Mouse (Mus musculus) left cerebral cortex, adult 6 months (tissue): Measurements from ENCODE around the gene Gm3739. TPM values are rescaled to one million over a fixed set of nuclear protein-coding genes. Genes with fewer than 3 reads are reported as not detected.

Experiments
- long read RNA-seq, 2 experiments: library from polyadenylated mRNA; unstranded; transcript quantifications; one replicate each; pipeline ENCODE4 v2.0.0; 2019 to 2020
- polyA plus RNA-seq: library from polyadenylated mRNA; unstranded; fragments of <200 nt; fragmentation: Nextera tagmentation; gene quantifications from 2 replicates; pipeline ENCODE4 v1.2.3, GENCODE M21; 2021

Gene Gm3739
- polyA plus RNA-seq = 0.72 and 1.1 TPM in 2 replicates
- long read RNA-seq, experiment 1, partial matches to known transcripts = 0 of 12 reads
- long read RNA-seq, experiment 1, other reads (novel, unspliced or antisense) = 12 of 12 reads
- long read RNA-seq, experiment 2, partial matches to known transcripts = 2 of 4 reads
- long read RNA-seq, experiment 2, other reads (novel, unspliced or antisense) = 2 of 4 reads

GRCm38 (mm10) chr14:7314661-7315060 lies at the start of gene Gm3739:
Gene Gm3739, minus strand, starts transcription at chr14:7315049.

GRCm38 (mm10) chr14:7332295-7332694 lies 17.4 kb upstream of the Gm3739 start, which contains the start of gene Gm5797:
Gene Gm5797, minus strand, starts transcription at chr14:7332395.

GRCm38 (mm10) chr14:7264614-7265013 lies 50.2 kb downstream of the Gm3739 start, which contains the start of gene Gm3727:
Gene Gm3727, minus strand, starts transcription at chr14:7264714.

Other genes with a start within 250 kb of the Gm3739 start
- 3.0 and 3.1 TPM in 2 replicates for gene Gm3696, start 214.4 kb downstream of the Gm3739 start, polyA plus RNA-seq
- gene Gm6676, start 189.6 kb downstream of the Gm3739 start, polyA plus RNA-seq = not detected in 2 replicates
- gene Gm3512, start 140.5 kb downstream of the Gm3739 start, polyA plus RNA-seq = 3.6 and 4.7 TPM in 2 replicates
- not detected in 2 replicates for gene Gm16434, start 120.5 kb downstream of the Gm3739 start, polyA plus RNA-seq
- gene Gm3727, start 50.3 kb downstream of the Gm3739 start, polyA plus RNA-seq = not detected in 2 replicates
- not detected in 2 replicates for gene Gm5797, start 17.3 kb upstream of the Gm3739 start, polyA plus RNA-seq
- gene Gm8374, start 50.1 kb upstream of the Gm3739 start, polyA plus RNA-seq = not detected in 2 replicates
- not detected in 2 replicates for gene Gm3755, start 135.9 kb upstream of the Gm3739 start, polyA plus RNA-seq
- 0.31 and 0.83 TPM in 2 replicates for gene Gm3752, start 168.7 kb upstream of the Gm3739 start, polyA plus RNA-seq